Mouse (Mus musculus): ENCODE measurements around the gene Clrn3. TPM values are rescaled to one million over a fixed set of nuclear protein-coding genes. Genes with fewer than 3 reads are reported as not detected.

Clrn3 gene
- polyA plus RNA-seq, 1 experiment, result 41.7 TPM

- peak; percentile 41; the same call in 1 of the 2 replicates for TF ChIP-seq POLR2A (IDR thresholded peaks at IDR 0.05; ENCODE audit: low read depth, low read length)
- TF ChIP-seq CTCF (IDR thresholded peaks at IDR 0.05; ENCODE audit: extremely low read depth, insufficient read length, insufficient replicate concordance, low read depth, low read length), result peak; percentile 45; the same call in 1 of the 2 replicates
- Histone ChIP-seq H3K36me3 (ENCODE audit: control insufficient read depth, insufficient read depth, low read length) (no peaks in the 10 kb centered on the region), H3K4me1 (ENCODE audit: control insufficient read depth, insufficient read depth, insufficient read length, low read length) (peaks cover 33% of the 10 kb centered on the region), H3K27me3 (ENCODE audit: control insufficient read depth, insufficient read depth, low read length) (no peaks in the 10 kb centered on the region), H3K27ac (ENCODE audit: insufficient read depth, low read depth, low read length) (peak within 1 kb of the TSS; percentile 48), H3K4me3 (ENCODE audit: low read depth, low read length) (peak within 1 kb of the TSS; percentile 95)
- 4% methylated on average over 27 of the region's 28 CpGs for WGBS
These were observed 9.0 kb upstream of the Clrn3 start, which contains the start of gene Ptpre for GRCm38 (mm10) chr7:135537341-135537901. Ptpre (plus strand) TSS chr7:135537481.

- no peaks in the 10 kb centered on the region for H3K27me3 ChIP-seq (ENCODE audit: control insufficient read depth, insufficient read depth, low read length)
- peaks cover 33% of the 10 kb centered on the region for H3K4me1 ChIP-seq (ENCODE audit: control insufficient read depth, insufficient read depth, insufficient read length, low read length)
- no peak overlapping the region for H3K27ac ChIP-seq (ENCODE audit: insufficient read depth, low read depth, low read length)
- 83% methylated on average over 3 of the region's 3 CpGs for WGBS
- H3K36me3 ChIP-seq (ENCODE audit: control insufficient read depth, insufficient read depth, low read length), result no peaks in the 10 kb centered on the region
- TF ChIP-seq POLR2A (IDR thresholded peaks at IDR 0.05; ENCODE audit: low read depth, low read length) (no peak), CTCF (IDR thresholded peaks at IDR 0.05; ENCODE audit: extremely low read depth, insufficient read length, insufficient replicate concordance, low read depth, low read length) (no peak)
- H3K4me3 ChIP-seq (ENCODE audit: low read depth, low read length), result no peak overlapping the region
These were observed 7.5 kb upstream of the Clrn3 start for GRCm38 (mm10) chr7:135535908-135536307.

GRCm38 (mm10) chr7:135534548-135535189, 6.2 kb upstream of the Clrn3 start:
- TF ChIP-seq POLR2A (IDR thresholded peaks at IDR 0.05; ENCODE audit: low read depth, low read length) (peak; percentile 50; the same call in 1 of the 2 replicates), CTCF (IDR thresholded peaks at IDR 0.05; ENCODE audit: extremely low read depth, insufficient read length, insufficient replicate concordance, low read depth, low read length) (no peak)
- Histone ChIP-seq H3K27me3 (ENCODE audit: control insufficient read depth, insufficient read depth, low read length) (no peaks in the 10 kb centered on the region), H3K4me3 (ENCODE audit: low read depth, low read length) (peak overlapping the region; percentile 25; the same call in 1 of the 2 replicates), H3K27ac (ENCODE audit: insufficient read depth, low read depth, low read length) (peak overlapping the region; percentile 87), H3K4me1 (ENCODE audit: control insufficient read depth, insufficient read depth, insufficient read length, low read length) (peaks cover 30% of the 10 kb centered on the region), H3K36me3 (ENCODE audit: control insufficient read depth, insufficient read depth, low read length) (no peaks in the 10 kb centered on the region)
- 18% methylated on average over 2 of the region's 2 CpGs for WGBS

GRCm38 (mm10) chr7:135529068-135529467, 614 bp upstream of the Clrn3 start:
- 13% methylated on average over 2 of the region's 2 CpGs for WGBS
- TF ChIP-seq CTCF (IDR thresholded peaks at IDR 0.05; ENCODE audit: extremely low read depth, insufficient read length, insufficient replicate concordance, low read depth, low read length) (no peak), POLR2A (IDR thresholded peaks at IDR 0.05; ENCODE audit: low read depth, low read length) (no peak)
- no peak overlapping the region for H3K4me3 ChIP-seq (ENCODE audit: low read depth, low read length)
- H3K27ac ChIP-seq (ENCODE audit: insufficient read depth, low read depth, low read length), result peak overlapping the region; percentile 99
- no peaks in the 10 kb centered on the region for H3K27me3 ChIP-seq (ENCODE audit: control insufficient read depth, insufficient read depth, low read length)
- H3K36me3 ChIP-seq (ENCODE audit: control insufficient read depth, insufficient read depth, low read length), result no peaks in the 10 kb centered on the region
- peaks cover 5% of the 10 kb centered on the region; the same call in 1 of the 2 replicates for H3K4me1 ChIP-seq (ENCODE audit: control insufficient read depth, insufficient read depth, insufficient read length, low read length)

- H3K4me1 ChIP-seq (ENCODE audit: control insufficient read depth, insufficient read depth, insufficient read length, low read length), result peaks cover 21% of the 10 kb centered on the region
- H3K4me3 ChIP-seq (ENCODE audit: low read depth, low read length), result peak overlapping the region; percentile 66
- TF ChIP-seq POLR2A (IDR thresholded peaks at IDR 0.05; ENCODE audit: low read depth, low read length) (no peak), CTCF (IDR thresholded peaks at IDR 0.05; ENCODE audit: extremely low read depth, insufficient read length, insufficient replicate concordance, low read depth, low read length) (no peak)
- peak overlapping the region; percentile 92 for H3K27ac ChIP-seq (ENCODE audit: insufficient read depth, low read depth, low read length)
- H3K36me3 ChIP-seq (ENCODE audit: control insufficient read depth, insufficient read depth, low read length), result peaks cover 4% of the 10 kb centered on the region; the same call in 1 of the 2 replicates
- WGBS, result 15% methylated on average over 3 of the region's 3 CpGs
- H3K27me3 ChIP-seq (ENCODE audit: control insufficient read depth, insufficient read depth, low read length), result no peaks in the 10 kb centered on the region
These were observed 1.3 kb downstream of the Clrn3 start for GRCm38 (mm10) chr7:135527169-135527568.

GRCm38 (mm10) chr7:135526574-135527152, 1.8 kb downstream of the Clrn3 start:
- Histone ChIP-seq H3K27ac (ENCODE audit: insufficient read depth, low read depth, low read length) (peak overlapping the region; percentile 92), H3K4me3 (ENCODE audit: low read depth, low read length) (peak overlapping the region; percentile 66), H3K27me3 (ENCODE audit: control insufficient read depth, insufficient read depth, low read length) (no peaks in the 10 kb centered on the region), H3K36me3 (ENCODE audit: control insufficient read depth, insufficient read depth, low read length) (peaks cover 4% of the 10 kb centered on the region; the same call in 1 of the 2 replicates), H3K4me1 (ENCODE audit: control insufficient read depth, insufficient read depth, insufficient read length, low read length) (peaks cover 22% of the 10 kb centered on the region)
- TF ChIP-seq POLR2A (IDR thresholded peaks at IDR 0.05; ENCODE audit: low read depth, low read length) (no peak), CTCF (IDR thresholded peaks at IDR 0.05; ENCODE audit: extremely low read depth, insufficient read length, insufficient replicate concordance, low read depth, low read length) (no peak)
- WGBS, result 28% methylated on average over 3 of the region's 3 CpGs

All from small intestine, adult 2 months (tissue).